Mouse (Mus musculus) testis, postnatal 14 days (tissue): ENCODE data around the gene Cops8.

Experiments
- DNase-seq: peaks from one replicate; pipeline ENCODE4 v3.0.0; 2021; ENCODE audit warnings: low spot score

Cops8 gene

DNA sequence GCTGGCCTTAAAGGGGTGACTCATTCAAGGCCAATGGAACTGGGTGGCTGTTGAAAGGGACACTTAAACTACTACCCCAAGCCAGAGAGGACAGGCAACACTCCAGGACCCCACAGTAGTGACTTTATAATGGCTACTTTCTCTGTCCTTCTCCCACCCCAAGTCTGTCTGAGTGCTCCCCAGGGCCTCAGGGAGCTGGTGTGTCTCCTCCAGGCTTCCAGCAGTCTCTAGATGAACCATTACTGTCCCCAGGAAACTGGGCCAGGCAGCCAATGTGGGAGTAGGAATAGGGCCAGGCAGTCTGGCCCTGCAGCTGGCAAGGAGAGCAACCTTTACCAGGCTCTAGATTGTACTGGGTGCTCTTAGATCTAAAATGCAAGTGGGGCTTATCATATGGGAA lies 49.0 kb downstream of the Cops8 start:
- DNase-seq, result no peak

DNA sequence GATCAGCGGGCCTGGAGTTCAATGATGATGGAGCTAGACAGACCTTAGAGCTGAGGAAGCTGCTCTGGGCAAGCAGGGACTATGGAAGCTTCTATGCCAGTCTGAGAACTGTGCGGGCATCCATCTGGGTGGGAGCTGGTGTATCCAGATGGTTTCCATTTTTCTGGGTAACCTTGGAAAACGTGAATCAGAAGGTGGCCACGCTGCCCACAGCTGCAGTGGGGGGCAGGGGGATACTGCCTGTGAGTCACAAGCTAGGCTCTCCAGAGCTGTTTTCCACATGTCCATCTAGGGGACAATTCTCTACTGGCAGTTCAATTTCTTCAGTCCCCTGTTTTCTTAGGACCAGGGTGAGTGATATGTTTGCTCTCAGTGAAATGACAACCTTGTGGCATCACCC lies 49.8 kb downstream of the Cops8 start:
- DNase-seq, result no peak

DNA sequence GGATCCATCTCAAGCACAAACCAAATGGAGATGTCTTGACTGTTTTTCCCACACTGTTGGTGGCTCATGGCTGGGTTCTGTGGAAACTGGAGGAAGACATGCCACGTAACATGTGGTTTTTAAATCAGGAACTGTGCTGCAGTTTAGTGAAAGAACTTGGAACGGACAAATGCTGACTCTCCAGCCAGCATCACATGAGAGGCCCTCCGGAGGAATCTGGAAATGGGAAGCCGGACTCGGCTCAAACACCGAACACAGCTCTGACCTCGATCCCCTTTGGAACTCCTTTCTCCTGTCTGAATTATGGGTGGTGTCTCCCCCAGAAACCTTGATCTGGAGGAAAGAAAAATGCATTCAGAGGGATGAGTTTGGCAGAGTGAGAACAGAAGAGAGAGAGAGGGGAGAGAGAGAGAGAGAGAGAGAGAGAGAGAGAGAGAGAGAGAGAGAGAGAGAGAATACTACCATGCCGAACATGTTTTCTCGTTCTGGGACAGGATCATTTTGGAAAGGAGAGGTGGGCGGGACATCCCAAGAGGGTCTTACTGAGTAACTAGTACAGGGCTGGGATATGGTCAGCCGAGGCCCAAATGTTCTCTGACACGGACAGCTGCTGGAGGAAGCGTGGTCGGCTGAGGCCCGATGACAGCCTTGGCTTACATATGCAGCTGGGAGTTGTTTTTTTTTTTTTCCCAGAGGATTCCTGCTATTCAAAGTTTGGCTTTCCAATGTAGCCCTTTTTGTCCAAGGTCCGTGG lies 53.9 kb downstream of the Cops8 start:
- DNase-seq, result peak; percentile 45

DNA sequence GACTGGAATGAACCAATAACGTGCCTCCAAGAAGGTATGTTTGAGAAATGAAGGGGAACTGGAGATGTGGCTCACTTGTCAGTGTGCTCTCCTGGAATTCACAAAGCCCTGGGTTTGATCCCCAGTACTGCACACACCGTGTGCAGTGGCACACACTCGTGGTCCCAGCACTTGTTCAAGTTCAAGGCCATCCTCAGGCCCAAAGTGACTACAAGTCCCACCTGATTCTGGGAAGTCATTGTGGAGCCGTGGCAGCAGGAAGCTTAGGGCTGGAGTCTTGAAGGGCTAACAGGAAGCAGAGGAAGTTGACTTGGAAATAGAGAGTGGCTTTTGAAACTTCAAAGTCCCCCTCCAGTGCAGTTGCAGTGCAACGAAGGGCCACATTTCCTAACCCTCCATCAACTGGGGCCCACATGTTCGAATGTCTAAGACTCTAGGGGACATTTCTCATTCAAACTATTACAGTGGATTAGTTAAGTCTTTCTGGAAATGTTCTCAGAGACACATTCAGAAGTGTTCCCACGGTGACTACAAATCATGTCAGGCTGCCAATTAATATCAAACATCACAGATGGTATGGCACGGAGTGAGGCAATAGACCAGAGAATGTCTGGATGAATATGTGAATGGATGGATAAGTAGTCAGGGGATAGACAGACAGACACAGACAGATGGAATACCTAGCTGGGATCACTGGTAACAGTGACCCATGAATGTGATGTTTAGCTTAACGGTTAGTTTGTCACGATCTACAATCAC lies 54.7 kb downstream of the Cops8 start:
- DNase-seq, result no peak

DNA sequence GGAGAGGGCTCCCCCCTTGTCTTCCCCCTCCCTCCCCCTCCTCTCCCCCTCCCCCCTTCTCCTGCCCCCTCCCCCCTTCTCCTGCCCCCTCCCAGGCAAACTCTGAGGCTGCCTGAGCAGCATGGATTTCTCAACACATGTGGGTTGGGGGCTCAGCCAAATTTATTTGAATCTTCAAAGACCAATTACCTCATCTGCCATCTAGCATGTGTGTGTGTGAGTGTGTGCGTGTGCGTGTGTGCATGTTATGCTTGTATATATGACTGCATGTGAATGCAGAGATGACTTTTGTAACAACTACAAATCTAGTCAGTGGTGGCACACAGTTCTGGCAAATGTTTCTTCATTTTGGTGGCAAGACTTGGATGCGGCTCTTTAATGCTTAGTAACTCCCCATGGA lies 55.8 kb downstream of the Cops8 start:
- DNase-seq, result no peak

DNA sequence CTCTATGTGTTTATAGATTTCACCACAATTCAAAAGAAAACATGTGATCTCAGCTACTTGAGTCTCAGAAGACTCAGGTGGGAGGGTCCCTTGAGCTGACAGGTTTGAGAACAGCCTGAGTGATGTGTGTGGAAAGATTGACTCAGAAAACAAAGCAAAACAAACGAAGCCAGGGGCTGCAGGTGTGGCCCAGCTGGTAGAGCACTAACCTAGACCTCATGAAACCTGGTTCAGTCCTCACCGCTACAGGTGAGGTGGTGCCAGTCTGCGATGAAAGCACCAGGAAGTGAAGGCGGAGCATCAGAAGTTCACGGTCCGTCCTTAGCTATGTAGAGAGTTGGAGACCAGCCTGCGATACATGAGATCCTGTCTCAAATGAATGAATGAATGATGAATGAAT lies 57.4 kb downstream of the Cops8 start:
- no peak for DNase-seq

DNA sequence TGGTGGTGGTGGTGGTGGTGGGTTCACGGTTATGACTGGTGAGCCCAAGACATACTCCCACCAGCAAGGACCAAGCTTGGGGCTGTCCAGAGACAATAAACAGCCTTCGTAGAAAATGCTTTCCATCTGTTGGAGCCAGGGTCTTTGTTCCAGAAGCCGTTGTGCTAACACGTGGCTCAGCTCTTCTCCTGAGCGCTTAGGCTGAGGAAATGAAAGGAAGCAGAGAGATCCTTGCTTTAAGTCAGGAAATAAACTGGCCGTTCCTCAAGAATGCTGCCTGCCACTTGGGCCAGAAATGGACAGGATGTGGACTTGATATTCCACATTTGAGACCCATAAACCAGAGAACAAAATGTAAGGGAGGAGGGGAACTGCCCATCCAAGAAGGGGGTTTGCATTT lies 59.7 kb downstream of the Cops8 start:
- peak; percentile 24 for DNase-seq
